Mouse (Mus musculus): ENCODE results near the gene Chd2.
"Not testable (repeated sequence)": the region's sequence is repeated elsewhere in the genome, so short reads cannot be mapped to it uniquely, and the experiment has no call there.

The Chd2 gene

DNA sequence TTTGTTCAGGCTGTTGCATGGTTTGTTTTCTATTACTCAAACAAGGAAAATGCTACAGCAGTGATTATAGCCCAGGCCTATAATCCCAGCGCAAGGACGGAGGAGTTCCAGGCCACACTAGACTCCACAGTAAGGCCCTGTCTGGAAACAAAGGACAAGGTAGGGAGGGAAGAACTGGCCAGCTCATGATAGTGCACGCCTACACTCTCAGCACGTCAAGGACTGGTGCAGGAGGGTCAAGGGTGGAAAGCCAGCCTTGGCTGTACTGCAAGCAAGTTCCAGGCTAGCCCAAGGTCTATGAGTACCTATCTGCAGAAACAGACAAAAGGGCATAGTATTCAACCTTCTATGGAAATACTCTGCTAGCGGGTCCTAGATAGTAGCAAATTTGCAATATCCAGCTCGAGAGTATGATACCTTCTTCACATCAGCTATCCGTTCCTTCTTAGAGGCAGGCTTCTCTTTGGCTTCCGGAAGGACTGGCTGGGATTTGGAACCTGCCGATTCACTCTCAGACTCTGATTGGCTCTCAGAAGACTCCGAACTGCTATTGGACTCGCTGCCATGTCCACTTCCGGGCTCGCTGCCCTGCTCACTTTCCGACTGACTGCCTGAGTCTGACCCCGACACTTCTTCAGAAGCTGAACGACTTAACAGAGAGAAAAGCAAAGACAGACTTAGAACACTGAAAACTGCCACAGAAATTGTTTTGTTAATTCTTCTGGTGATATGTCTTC, 22.4 kb downstream of the Chd2 start:
- DNase-seq = no peak

DNA sequence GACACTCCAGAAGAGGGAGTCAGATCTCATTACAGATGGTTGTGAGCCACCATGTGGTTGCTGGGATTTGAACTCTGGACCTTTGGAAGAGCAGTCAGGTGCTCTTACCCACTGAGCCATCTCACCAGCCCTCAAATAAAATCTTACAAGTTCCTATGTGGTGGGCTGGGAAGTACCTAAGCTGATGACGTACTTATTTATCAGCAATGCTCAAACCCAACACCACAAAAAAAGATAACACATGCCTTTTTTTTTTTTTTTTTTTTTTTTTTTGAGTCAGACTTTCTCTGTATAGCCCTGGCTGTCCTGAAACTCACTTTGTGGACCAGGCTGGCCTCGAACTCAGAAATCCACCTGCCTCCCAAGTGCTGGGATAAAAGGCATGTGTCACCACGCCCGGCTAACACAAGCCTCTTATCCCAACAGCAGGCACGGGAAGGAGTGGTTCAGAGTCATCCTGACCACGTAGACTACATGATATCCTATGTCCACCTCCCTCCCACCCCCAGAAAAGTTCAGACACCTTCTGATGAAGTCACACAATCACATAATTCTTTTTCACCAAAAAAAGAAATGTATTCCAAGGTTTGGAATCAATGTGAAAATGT, 23.2 kb downstream of the Chd2 start:
- not testable (repeated sequence) for DNase-seq

DNA sequence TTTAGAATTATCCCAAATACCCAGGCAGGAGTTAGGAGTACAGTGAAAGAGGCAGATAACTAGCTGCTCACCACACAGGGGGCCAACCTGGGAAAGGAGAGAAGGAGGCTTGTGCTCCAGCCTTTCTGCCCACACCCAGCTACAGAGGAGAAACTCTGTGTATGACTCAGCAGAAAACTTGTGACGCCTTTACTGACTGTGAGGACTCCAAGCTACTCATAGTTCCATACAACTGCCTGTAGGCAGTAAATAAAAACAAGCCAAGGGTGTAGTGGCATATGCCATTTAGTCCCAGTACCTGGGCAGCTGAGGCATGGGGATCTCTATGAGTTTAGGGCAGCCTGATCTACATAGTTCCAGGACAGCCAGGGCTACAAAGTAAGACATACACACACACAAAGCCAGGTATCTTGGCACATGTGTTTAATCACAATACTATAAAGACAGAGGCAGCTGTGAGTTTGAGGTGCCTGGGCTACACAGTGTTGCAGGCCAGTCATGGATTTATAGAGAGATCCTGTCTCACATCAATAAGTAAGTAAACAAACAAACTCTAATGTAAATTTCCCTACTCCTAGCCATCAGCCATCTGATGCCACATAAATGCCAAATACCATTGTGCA, 24.1 kb downstream of the Chd2 start:
- DNase-seq = no peak

DNA sequence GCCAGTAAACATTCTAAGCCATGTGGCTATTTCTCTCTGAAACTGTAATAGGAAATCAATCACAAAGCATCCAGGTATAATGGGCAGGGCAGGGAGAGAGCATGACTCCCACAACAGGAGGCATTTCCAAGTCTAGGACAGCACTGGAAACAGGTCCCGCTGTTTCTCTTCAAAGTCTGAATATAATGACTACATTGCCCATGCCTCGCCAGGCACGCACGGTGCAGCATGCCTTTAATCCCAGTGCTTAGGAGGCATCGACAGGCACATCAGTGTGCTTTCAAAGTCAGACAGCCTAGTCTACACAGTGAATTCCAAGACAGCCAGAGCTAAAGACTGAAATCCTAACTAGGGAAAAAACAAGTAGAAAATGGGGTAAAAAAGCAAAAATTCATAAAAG, 24.8 kb downstream of the Chd2 start:
- DNase-seq = no peak

DNA sequence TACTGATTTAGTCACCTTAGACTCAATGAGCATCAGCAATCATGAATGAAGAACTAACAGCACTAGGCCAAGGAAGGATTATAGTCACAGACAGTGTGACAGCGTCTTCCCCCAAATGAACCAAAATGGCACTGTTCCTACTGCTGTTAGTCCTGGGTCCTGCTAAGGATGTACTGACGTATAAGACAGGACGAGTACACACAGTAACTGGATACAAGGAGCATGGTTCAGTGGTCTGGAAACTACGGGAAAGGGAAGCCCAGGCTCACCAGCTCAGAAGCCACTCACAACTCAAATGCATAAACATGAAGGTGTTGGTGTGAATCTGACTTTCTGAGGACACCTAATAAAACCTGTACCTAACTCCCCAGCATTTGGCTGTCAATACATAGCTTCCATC, 27.1 kb downstream of the Chd2 start:
- no peak for DNase-seq

DNA sequence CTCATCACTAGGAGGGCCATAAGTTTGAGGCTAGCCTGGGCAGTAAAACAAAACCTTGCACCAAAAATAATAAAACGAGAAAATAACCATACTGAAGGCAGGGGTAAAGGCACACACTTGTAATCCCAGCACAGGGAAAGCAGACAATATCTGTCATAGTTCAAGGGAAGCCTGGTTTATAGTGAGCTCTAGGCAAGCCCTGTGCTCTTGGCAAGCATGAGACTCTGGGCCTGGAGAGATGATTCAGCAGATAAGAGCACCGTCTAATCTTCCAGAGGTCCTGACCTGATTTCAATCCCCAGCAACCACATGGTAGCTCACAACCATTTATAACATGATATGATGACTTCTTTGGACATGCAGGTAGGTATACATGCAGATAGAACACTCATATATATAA, 29.2 kb downstream of the Chd2 start:
- DNase-seq = no peak

DNA sequence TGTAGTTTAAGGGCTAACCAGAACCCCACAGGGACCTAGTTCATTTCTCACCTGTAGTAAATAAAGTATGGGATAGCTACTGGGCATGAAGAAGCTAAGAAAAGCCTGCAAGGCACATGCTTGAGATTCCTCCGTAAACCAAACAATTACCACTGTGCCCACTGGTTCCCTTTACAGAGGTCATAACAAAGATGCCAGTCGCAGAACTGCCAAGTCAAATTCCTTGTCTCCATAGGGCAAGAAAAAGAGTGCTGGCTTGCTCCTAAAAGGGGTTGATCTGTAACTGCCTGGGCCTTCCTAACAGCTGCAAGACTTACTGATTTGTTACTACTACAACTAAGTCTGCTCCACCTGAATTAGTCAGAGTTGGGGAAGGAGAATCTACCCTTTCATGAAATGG, 32.9 kb downstream of the Chd2 start:
- no peak for DNase-seq

DNA sequence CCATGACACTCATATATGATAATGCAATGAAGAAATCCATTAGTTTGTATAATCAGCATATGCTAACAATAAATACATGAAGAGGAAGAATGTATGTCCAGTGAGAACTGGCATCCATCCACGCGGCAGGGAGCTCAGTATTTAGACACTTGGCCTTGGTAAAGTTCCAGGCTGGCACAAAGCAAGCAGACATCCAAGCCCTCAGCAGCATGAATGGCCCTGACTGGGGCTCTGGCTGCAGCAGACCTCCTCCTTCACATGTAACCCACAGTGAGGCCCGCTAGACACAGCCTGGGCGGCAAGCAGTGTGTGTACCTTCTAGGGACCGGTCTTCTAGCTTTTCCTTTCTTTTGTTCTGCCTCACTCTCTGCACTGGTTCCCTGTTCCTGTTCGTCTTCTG, 34.1 kb downstream of the Chd2 start:
- DNase-seq = no peak

DNA sequence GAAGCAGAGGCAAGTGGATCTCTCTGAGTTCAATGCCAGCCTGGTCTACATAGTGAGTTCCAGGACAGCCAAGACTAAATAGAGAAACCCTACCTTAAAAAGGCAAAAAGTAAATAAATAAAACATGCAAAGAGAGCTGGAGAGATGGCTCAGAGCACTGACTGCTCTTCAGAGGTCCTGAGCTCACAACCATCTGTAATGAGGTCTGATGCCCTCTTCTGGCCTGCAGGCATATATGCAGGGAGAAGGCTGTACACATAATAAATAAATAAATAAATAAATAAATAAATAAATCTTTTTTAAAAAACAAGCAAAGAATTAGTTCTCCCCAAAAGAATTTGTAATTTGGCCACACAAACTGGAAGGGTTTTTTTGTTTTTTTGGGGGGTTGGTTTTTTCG, 34.8 kb downstream of the Chd2 start:
- DNase-seq = no peak

DNA sequence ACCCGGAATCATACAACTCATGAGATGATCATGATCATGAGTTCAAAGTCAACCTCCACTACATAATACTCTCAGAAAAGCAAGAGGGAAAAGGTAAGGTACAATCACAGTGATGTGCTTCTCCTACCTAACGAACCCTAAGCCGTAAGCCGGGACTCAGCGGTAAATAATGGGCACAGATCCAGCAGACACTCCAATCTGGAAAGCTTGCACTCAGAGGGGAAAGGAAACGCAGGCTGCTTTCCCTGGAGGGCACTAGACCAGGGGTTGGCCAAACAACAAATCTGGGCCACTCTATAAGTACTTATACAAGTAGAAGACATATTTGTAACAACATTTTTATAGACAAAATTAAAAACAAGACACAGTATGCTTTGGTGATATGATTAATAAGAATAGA, 36.4 kb downstream of the Chd2 start:
- DNase-seq = no peak

DNA sequence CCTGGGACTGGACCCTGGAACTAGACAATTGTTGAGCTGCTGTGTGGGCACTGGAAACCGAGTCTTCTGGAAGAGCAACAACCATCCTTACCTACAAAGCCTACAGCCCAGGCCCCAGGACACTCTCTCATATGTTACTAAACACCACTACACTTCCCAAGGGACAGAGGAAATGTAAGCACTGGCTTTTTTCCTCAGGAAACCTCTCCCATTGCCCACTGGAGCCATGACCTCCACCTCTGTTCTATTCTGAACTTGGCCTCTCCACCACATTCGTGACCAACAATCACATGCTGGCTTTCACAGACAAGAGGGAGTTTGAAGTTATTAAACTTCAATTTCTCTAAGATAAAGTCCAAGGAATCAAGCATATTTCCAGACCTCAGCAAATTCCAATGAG, 43.4 kb downstream of the Chd2 start:
- no peak for DNase-seq

DNA sequence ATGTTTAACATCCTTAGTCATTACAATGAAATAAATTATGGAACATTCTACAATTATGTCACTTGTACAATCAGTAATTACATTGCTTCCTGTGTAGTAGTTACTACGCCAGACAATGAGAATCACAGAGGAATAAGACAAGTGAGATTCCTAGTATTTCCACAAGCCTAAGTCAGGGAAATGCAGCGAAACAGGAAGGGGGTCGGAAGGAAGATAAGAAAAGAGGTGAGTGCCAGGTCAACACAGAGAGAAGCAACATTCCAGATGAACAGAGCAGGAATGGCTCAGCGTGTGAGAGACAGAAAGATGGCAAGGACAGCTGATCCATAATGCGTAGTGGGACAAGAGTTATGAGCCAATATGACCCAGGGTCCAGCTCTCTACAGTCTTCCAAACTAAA, 52.4 kb downstream of the Chd2 start:
- DNase-seq = no peak

DNA sequence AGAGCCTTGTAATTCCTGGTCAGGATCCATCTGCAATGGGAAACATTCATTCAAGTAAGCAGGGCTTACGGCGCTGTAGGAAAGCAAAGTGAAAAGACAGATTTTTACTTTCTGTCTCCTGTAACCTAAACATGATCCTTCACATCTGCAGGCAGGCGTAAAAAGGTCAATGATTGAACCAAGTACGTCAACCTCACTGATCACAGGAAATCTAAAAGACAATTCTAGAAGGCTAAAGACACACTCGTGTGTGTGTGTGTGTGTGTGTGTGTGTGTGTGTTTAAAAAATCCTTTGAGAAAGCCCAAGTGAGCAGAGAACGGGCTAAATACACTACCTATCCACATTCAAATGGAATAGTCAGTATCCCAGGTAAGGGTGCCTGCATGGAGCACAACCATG, 60.5 kb downstream of the Chd2 start:
- no peak for DNase-seq

DNA sequence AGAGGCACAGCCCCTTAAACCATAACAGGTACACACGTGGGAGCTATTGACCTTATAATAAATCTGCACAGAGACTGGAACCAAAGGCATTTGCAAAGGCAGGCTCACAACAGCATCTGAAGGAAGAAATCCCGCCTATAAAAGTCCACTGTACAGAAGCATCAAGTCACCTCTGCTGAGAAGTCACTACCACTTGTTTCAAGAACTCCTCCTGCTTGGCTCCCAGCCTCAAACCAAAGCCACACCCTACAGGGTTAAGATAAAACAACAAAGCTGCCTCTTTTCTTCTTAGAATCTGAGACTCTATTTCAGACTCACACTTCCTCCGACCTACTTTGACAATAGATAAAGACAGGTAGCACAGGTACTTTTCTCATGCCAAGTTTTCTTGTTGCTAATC, 62.1 kb downstream of the Chd2 start:
- DNase-seq = peak; percentile 16

DNA sequence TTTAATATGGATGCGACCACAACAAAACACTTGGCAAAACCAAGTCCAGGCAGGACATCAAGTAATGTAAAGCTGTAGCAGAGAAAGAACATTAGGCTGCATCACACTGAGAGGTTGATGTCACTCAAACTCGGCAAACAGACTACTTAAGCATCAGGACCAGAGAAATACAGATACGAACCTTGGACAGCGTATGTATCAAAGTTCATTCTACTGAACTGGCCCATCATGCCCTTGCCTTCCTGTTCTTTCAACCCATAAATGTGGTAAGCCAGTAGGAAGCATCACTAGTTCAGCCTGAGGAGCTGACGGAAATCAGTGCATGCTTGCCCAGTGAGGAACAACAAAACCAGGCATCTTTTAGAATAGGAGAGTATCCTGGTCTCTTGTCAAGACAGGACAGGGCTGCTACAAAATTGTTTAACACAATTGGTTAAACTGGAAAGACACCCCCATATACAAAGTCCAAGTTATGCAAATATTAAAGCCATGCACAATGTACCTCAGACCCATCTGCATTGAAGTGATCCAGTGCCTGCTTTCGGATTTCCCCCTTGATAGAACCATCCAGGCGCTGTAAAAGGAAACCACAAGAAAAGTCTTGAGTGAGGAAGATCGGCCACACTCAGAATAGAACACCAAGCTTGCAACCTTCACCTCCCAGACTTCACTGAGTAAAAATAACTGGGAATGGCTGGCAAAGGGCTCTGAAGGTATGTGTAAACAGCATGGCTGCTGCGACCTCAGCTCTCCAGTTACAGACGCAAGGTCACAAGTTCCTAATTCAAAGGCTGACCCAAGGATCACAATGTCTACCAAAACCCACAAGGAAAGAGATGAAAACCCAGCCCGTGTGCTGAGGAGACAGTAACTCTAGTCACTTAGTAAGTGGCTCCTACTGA, 63.2 kb downstream of the Chd2 start:
- DNase-seq = no peak

DNA sequence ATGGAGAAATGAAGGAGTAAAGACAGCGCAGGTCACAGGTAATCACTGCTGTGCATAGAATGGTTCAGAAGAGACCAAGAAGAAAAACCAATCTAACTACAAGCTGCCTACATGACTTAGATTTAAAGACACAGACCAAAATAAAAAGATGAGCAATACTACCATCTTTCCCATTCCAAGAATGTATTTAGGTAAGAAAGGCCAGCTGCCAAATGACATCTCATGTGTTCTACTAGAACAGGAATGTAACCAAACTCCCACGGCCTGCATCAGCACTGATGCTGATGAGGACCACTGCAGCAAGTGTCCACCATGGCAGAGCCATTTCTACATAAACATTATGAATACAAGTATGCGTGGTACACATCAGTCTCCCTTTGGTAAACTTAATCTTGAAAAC, 73.9 kb downstream of the Chd2 start:
- no peak for DNase-seq

DNA sequence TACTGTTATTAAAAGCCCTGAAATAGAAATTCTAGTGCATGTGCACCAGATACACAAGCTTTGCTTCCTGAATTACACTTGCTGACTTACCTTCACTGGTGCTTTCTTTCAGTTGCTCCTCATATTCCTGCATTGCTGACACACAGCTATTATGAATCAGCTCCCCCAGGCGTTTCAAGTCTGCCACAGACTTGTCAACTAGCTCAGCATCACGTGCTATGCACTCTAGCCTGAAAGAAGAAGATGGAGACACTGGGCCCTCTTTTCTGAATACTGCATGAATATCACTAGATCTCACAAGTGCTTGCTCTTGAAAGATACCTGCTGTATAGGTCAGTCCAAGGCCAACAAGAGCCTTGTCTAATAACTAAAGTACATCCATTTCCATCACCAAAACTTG, 78.1 kb downstream of the Chd2 start:
- DNase-seq = no peak

DNA sequence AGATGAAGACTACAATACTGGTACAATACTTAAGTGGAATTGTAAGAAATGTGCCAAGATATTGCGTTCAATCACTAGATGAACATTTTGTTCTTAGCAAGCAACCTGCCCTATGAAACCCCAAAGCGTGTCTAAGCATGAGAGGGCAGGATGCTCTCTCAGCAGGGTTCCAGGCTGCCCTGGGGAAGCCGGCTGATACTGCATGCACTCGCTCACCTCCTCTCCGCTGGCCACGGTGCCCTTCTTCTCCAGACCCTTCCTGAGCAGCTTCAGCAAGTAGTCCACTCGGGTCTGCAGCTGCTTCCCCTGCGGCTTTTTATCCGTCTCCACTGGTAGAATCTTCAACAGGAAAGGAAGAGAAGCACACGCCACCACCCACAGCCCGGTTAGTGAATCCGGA, 87.5 kb downstream of the Chd2 start:
- DNase-seq = no peak

DNA sequence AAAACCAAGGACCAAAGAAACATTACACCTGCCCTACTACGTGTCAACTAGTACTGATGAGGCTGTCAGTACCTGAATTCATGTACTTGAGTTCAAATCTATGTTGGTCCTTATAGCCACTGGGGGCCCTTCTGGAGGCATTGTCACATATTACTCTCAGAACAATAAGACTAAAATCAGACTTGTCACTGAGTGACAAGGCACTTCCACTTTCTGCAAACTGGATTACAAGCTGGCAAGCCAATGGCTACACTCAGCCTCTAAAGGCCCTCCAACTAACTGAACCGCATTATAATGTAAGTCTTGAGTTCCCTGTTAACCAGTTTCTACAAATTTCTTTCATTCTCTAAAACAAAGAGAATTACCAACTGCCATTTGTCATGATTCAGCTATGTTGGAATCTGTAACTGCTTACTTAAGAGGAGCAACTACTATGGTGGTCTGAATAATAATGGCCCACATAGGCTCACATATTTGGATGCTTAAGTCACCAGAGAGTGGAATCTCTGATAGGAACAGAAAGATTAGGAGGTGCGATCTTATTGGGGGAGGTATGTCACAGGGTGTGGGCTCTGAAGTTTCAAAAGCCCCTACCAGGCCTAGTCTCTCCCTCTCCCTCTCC, 89.3 kb downstream of the Chd2 start:
- DNase-seq = no peak

DNA sequence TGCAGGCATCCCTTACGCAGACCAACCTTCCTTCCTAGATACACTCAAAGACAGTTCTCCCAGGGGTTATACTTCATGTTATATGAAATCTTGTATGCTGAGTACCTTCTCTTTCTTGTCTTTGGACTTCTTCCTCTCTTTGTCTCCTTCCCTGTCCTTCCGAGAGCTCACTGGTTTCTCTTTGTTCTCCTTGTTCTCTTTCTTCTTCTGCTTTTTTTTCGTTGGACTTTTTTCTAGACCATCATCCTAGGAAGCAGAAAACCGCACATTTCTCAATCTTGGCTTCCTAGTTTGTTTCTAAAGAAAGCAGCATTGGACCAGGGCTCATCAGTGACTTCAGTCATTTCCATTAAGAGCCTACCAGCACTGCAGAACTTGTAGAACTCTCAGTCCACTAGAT, 90.0 kb downstream of the Chd2 start:
- no peak for DNase-seq

DNA sequence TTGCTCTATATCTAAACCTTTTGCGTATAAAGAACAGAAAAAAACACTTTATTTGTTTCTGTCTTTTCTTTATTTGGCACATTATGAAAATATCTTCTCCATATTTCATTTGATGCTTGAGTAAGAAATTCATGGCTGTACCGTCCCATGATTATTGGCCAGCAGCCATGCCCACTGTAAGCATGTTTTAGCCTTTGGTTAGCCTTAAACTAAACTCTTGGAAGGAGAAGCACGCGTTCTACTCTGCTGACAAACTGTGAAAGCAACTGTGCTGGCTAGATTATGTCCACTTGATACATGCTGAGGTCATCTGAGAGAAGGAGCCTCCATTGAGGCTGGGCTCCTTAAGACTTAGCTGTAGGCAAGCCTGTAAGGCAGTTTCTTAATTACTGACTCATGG, 99.4 kb downstream of the Chd2 start:
- no peak for DNase-seq

DNA sequence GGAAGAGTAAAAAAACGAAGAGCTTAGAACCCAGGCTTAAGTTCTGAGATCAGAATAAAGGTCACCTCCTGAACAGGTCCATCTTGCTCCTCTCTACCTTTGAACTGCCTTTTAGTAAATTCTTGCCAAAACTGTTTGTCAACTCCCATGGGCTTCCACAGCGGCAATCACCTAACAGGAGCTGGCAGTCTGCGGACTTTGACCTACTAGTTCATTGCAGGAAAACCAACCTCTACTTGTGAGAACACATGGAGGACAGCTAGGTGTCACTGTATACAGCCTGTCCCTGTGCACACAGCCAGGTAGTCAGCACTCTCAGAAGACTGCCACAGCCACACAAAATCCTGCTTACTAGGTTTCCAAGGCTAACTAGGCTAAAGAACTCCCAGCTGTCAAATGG, 99.8 kb downstream of the Chd2 start:
- DNase-seq = no peak

DNA sequence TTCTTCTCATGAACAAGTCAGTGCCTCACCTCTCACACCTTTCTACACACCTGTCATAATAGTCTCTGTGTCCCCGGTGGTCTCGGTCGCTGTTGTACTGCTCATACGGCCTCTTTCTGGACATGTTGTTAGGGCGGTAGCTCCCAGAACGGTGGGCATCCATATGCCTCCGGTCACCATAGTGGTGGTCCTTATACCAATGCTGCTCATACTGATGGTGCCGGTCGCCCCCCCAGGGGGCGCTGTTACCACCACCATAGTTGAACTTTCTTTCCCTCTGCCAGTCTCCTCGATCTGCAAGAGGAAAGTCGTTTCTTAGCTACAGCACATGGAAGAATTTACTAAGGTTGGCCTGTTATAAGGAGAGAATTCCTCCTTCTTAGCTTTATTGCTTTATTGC, 105.9 kb downstream of the Chd2 start:
- DNase-seq = peak; percentile 68

All from thymus, postnatal 4 days (tissue).